Mouse (Mus musculus) small intestine, adult 2 months (tissue): ENCODE results near the gene Vps45.

ENCODE experiments used
- CTCF ChIP-seq: fragments of 200-500 bp; IDR thresholded peaks from 2 replicates; pipeline ENCODE4 v1.5.1; 2012; ENCODE audit warnings: low read depth, mild to moderate bottlenecking, control low read depth, inconsistent platforms, low read length, moderate library complexity, mixed read lengths; ENCODE audit not compliant: insufficient replicate concordance, insufficient read length; ENCODE audit errors: extremely low read depth
- POLR2A ChIP-seq: fragments of 200-500 bp; IDR thresholded peaks from 2 replicates; pipeline ENCODE4 v1.6.1; 2012; ENCODE audit warnings: low read depth, mild to moderate bottlenecking, control low read depth, inconsistent platforms, low read length, moderate library complexity

DNA sequence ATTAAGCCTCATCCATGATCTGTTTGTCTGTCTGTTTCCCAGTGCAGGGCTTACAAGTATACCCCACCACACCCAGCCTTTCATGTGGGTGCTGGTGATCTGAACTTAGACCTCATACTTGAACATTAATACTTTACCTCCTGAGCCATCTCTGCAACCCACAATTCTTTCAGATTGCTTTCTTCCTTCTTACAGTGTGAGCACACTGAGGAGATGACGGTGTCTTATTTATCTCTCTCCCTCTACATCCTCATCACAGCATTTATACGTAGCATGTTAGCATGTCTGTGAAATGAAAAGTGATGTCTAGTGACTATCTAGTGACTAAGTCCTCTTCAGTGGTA lies 17.6 kb downstream of the Vps45 start:
- TF ChIP-seq POLR2A (no peak), CTCF (no peak)
